Mouse (Mus musculus): Measurements from ENCODE around the gene Psg16. TPM values are rescaled to one million over a fixed set of nuclear protein-coding genes. Genes with fewer than 3 reads are reported as not detected.
A peak's percentile ranks its signal among the peaks of the same experiment; 100 is the strongest.

The Psg16 gene
- total RNA-seq, 4 experiments from 2014 or later: 4.4 to 6.5 (median 5.5) TPM

DNA sequence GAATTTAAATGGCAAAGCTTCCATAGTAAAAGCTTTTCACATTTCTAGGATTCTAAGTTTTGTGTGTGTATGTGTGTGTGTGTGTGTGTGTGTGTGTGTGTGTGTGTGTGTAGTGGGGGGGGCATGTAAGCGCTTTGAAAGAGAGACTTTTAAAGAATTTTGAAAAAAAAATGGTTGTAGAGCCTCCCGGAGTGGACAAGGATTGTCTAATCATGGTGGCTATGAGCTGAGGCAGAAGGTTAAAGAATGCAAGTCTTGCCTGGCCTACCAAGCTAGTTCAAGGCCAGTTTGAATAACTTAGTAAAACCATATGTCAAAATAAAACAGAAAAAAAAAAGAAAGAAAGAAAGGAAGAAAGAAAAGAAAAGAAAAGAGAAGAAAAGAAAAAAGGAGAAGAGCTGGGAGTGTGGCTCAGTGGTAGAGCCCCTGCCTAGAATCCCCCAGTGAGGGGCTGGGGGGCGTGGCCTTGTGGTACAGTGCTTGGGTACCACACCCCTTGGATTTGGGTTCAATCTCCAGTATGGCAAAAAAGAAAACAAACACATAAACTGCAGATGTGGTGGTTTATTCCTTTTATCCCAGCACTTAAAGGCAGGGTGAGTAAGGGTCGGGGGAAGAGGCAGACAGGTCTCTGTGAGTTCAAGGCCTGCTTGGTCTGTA, 18.4 kb upstream of the Psg16 start:
- DNase-seq (ENCODE audit: low spot score in 2 of 2): peak in 1 of 2 experiments; percentile 1

DNA sequence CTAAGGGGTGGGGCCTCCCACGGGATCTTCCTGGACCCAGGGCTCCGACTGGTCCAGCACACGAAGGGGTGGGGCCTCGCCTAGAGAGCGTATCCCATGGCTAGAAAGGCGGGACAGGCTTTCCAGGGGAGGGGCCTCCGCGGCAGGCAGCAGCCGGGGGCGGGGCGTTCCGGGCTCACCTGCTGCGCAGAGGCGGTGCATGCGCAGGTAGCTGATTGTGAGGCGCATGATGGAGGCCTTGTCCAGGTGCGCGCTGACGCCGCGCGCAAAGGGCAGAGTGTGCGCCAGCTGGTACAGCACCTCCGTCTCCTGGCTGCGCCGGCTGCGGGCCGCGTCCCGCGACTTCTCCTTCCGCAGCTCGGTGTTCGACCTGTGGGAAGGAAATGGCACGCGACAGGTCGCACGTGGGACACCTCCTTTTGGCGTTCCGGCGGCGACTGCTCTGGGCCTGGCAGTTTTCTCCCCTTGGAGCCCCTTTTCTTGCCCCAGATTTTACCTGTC, 17.7 kb upstream of the Psg16 start:
- DNase-seq (ENCODE audit: low spot score in 2 of 2): peak; percentile 69 to 93

GRCm38 (mm10) chr7:17056601-17057523, 17.0 kb upstream of the Psg16 start:
- DNase-seq (ENCODE audit: low spot score in 2 of 2): peak in 1 of 2 experiments; percentile 36

DNA sequence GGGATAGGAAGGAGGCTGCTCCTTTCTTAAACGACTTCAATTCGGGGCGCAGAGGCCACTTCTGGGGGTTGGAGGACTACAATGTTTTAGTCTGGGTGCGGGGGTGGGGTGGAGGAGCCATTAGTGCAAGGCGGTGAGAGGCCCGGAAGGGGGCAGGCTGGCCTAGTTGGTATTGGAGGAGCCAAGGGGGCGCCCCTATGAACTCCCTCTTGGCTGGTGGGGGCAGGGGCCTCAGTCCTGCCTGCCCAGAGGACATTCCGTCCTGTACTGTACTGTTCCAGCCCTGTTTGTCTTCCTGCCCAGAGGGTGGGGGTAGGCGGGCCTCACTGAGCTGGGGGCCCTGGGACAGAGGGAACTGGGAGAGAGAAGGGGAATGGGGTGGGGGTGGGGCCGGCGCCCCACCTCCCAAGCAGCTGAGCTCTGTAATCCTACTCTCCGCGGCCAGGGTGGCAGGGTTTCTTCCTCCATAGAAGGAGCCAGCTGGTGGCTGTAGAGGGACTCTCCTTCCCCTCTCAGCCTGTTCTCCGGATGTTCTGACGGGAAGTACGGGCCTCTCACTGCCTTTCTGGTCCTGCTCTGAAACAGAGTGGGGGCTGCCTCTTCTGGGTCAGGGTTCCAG, 15.7 kb upstream of the Psg16 start:
- peak in 1 of 2 experiments; percentile 76 for DNase-seq (ENCODE audit: low spot score in 2 of 2)

DNA sequence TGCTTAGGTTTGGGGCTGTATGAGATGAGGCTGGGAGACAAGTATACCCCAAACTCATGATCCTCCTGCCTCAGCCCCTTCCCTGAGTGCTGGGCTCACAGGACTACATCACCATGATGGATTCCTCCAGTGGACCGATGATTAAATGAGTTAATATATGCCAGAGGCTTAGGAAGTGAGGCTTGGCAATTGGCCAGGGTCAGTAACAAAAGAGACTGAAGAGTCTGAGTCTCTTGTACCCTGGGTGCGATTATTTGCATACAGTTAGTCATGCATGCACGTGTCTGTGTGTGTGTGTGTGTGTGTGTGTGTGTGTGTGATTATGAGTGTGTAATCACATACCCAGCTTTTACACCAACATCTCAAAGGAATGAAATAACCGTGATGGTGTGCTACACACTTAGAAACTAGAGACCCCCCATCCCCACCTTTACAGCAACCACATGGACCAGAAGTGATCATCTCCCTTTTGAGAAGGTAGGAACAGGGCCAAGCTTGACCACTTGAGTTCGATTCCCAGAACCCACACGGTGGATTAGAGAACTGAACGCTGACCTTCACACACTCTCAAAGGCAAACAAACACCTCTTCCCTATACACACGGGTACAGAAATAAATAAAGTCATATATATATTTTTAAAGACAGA, 14.9 kb upstream of the Psg16 start:
- peak in 1 of 2 experiments; percentile 19 for DNase-seq (ENCODE audit: low spot score in 2 of 2)

- DNase-seq (ENCODE audit: low spot score in 2 of 2): peak in 1 of 2 experiments; percentile 5
Observed at GRCm38 (mm10) chr7:17059463-17059844, 14.4 kb upstream of the Psg16 start.

- peak; percentile 73 to 81 for DNase-seq (ENCODE audit: low spot score in 2 of 2)
Observed at GRCm38 (mm10) chr7:17060031-17060781, 13.6 kb upstream of the Psg16 start.

- peak in 1 of 2 experiments; percentile 26 for DNase-seq (ENCODE audit: low spot score in 2 of 2)
Observed at GRCm38 (mm10) chr7:17060782-17061605, 12.8 kb upstream of the Psg16 start.

GRCm38 (mm10) chr7:17062389-17062788, 11.5 kb upstream of the Psg16 start, which contains the start of gene Hif3a:
TSS of gene Hif3a (minus strand) at chr7:17062427.
- DNase-seq (ENCODE audit: low spot score in 2 of 2): peak; percentile 25 to 36

GRCm38 (mm10) chr7:17062845-17063244, 11.0 kb upstream of the Psg16 start:
- DNase-seq (ENCODE audit: low spot score in 2 of 2): peak in 1 of 2 experiments; percentile 7

DNA sequence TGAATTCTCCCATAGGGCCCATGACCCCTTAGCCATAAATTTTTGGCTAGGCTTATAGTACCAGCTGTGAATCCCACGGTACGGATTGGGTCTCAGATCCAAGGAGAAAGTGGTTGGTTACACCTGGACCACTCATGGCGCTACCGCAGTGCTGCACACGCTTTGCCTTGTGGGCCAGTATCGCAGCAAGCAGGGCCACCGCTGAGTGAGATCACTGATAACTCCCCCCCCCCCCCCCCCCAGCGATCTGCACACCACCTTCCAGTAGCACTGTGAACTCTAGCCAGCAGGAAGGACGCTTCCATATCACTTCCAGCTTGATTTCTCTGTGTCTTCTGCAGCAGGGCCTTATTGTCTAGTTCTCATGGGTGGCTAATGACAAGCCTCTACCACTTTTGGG, 8.2 kb upstream of the Psg16 start:
- DNase-seq (ENCODE audit: low spot score in 2 of 2): peak in 1 of 2 experiments; percentile 4

DNA sequence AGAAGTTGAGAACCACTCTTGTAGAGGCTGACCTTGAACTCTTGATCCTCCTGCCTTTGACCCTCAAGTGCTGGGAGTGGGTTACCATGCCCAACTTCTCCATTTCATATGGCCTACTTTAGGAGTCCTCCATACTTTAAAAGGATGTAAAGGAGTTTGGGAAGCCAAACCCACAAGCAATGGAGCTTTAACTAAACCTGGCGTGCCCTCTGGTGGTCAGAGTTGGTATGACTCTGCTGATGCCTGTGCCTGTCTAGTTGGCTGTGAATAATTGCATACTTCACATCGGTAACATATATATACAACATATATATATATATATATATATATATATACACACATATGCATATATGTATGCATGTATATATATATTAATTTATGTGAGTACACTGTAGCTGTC, 7.4 kb upstream of the Psg16 start:
- DNase-seq (ENCODE audit: low spot score in 2 of 2): peak; percentile 60 to 94

DNA sequence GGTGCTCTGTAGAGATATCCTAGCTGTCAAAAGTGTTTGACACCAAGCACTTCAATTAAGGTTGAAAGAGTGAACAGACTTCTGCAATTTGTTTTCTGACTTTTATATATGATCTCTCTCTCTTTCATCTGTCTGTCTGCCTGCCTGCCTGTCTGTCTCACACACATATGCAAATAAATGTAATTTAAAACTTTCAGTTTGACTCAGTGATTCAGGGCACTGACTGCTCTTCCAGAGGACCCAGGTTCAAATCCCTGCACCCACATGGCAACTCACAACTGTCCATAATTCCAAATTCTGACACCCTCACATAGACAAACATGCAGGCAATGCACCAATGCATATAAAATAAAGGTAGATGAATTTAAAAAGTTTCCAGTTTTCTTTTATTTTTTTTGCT, 6.8 kb upstream of the Psg16 start:
- DNase-seq (ENCODE audit: low spot score in 2 of 2): no peak

GRCm38 (mm10) chr7:17067651-17068050, 6.2 kb upstream of the Psg16 start:
- DNase-seq (ENCODE audit: low spot score in 2 of 2): peak in 1 of 2 experiments; percentile 2

GRCm38 (mm10) chr7:17073513-17073903, 332 bp upstream of the Psg16 start:
- DNase-seq (ENCODE audit: low spot score in 2 of 2): no peak

DNA sequence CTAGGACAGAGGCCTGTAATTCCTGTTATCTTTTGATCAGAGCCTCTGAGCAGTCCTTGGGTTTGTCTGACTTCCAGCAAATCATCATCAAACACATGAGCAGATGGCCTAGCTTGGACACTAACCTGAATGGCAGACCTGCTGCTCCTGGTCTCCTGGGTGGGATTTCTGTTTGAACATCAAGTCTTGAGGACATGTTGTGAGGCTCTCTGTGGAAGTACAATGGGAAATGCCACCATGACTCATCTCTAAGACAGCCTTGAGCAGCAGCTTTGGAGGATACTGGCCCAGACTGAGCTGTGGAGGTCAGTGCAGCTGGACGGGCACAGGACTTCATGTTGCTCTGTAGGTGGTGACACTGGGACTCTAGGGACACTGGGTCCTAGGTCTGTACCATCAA, 2.7 kb downstream of the Psg16 start:
- DNase-seq (ENCODE audit: low spot score in 2 of 2): no peak

- no peak for DNase-seq (ENCODE audit: low spot score in 2 of 2)
Observed at GRCm38 (mm10) chr7:17078076-17078654, 4.3 kb downstream of the Psg16 start.

GRCm38 (mm10) chr7:17082766-17083165, 8.9 kb downstream of the Psg16 start:
- DNase-seq (ENCODE audit: low spot score in 2 of 2): no peak

DNA sequence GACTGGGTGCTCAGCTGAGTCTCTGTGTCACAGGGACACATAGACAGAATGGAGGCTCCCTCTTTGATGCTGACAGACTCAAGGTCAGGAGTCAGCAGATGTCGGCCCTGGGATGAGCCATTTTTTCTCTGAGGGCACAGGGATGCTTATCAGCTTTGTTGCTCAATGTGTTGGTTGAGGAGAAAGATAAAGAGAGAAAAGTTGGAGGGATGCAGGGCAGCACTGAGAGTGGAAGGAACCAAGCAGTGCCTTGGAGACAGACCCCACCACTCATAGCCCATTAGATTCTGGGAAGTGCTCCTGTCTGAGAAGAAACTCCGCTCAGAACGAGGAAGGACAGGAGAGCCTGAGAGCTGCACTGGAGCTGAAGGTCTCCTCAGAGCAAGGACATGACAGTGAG, 13.9 kb downstream of the Psg16 start:
- DNase-seq (ENCODE audit: low spot score in 2 of 2): no peak

All from left cerebral cortex, adult 8-10 months (tissue).